Mouse (Mus musculus) kidney, embryonic 16.5 days (tissue): ENCODE results near the gene Slc35d3. TPM values are rescaled to one million over a fixed set of nuclear protein-coding genes. Genes with fewer than 3 reads are reported as not detected.

ENCODE experiments used
- ATAC-seq: fragments of 200-750 bp; cut with Nextera tagmentation; 2 replicates; pipeline ENCODE4 v1.8.0; 2017; ENCODE audit warnings: moderate TSS enrichment; ENCODE audit not compliant: low FRiP score, low TSS enrichment
- H3K27ac ChIP-seq: fragments of 300-500 bp; sonication (generic); 2 replicates; pipeline ENCODE4 v1.5.1; 2014; ENCODE audit warnings: low read length
- H3K27me3 ChIP-seq: fragments of 300-500 bp; sonication (generic); 2 replicates; pipeline ENCODE4 v1.6.1; 2014; ENCODE audit warnings: low read length, control low read depth, mixed read lengths; ENCODE audit not compliant: insufficient read depth
- H3K36me3 ChIP-seq: fragments of 300-500 bp; sonication (generic); 2 replicates; pipeline ENCODE4 v1.6.1; 2014; ENCODE audit warnings: low read length, control low read depth, mixed read lengths; ENCODE audit not compliant: insufficient read depth
- H3K4me1 ChIP-seq: fragments of 300-500 bp; sonication (generic); 2 replicates; pipeline ENCODE4 v1.6.1; 2014; ENCODE audit warnings: low read length, control low read depth, mixed read lengths; ENCODE audit not compliant: insufficient read depth
- H3K4me2 ChIP-seq: fragments of 300-500 bp; sonication (generic); replicated peaks from 2 replicates; pipeline ENCODE4 v1.6.1; 2014; ENCODE audit warnings: low read depth, low read length
- H3K4me3 ChIP-seq: fragments of 300-500 bp; sonication (generic); 2 replicates; pipeline ENCODE4 v1.5.1; 2014; ENCODE audit warnings: mild to moderate bottlenecking, low read length
- H3K9ac ChIP-seq: fragments of 300-500 bp; sonication (generic); replicated peaks from 2 replicates; pipeline ENCODE4 v1.6.1; 2014; ENCODE audit warnings: low read length
- H3K9me3 ChIP-seq: fragments of 300-500 bp; sonication (generic); 2 replicates; pipeline ENCODE4 v1.6.1; 2016; ENCODE audit warnings: low read length, control low read depth
- WGBS: fragments of 180-500 bp; shearing (Covaris S2); extraction: QIAGEN DNeasy Blood & Tissue Kit; methylation state at CpG from one replicate; pipeline ENCODE4 v1.1.7; 2014; 5-methylcytosine and 5-hydroxymethylcytosine counted together
- polyA plus RNA-seq: library from polyadenylated mRNA; unstranded; fragments of >200 nt; fragmentation: Nextera tagmentation; extraction: Ambion mirVana; gene quantifications from 2 replicates; pipeline ENCODE4 v1.2.1, GENCODE M21; 2015

Gene Slc35d3
- polyA plus RNA-seq: 0.32 and 0.49 TPM in 2 replicates

DNA sequence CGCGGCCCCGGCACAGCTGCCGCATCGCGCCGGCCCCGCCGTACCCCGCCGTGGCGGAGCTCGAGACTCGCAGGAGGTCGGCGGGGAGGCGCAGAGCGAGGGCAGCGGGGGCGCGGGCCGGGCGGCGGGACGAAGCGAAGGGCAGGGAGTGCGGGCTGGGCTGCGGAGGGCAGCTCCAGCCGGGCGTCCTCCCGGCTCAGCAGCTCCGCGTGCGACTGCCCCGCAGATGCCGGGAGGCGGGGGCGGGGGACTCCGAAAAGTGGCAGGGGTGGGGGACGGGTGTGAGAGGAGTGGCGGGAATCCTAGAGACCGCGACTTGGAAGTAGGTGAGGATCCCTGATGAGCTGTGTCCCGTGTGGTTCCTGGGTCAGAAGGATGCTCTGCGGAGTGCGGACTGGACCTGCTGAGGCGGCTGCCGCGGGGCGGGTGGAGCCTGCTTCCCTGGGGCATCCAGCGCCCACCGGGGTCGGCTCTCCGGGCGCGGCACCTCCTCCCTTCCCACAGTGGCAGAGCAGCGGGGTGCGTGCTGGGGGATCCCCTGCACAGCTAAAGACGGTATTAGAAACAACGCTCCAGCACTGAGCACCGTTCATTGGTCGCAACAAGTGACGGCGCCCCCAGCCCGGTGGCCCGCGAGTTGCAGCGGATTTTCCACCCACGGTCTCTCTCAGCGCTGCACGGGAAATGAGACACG is at the start of gene Slc35d3:
Slc35d3 (minus strand) TSS at position 462 of the 694 bp plus-strand sequence.
- peak within 1 kb of the TSS; percentile 59 for H3K4me3 ChIP-seq
- H3K4me1 ChIP-seq: peaks cover 25% of the 10 kb centered on the region
- peak within 1 kb of the TSS; percentile 60 for H3K9ac ChIP-seq
- under 1% methylated on average over 46 of the region's 72 CpGs for WGBS
- peaks cover 63% of the 10 kb centered on the region for H3K27me3 ChIP-seq
- no peaks in the 10 kb centered on the region for H3K36me3 ChIP-seq
- no peaks in the 10 kb centered on the region for H3K9me3 ChIP-seq
- ATAC-seq: peak; percentile 33; the same call in 1 of the 2 replicates
- no peak within 1 kb of the TSS for H3K27ac ChIP-seq
- peak within 1 kb of the TSS; percentile 99 for H3K4me2 ChIP-seq

DNA sequence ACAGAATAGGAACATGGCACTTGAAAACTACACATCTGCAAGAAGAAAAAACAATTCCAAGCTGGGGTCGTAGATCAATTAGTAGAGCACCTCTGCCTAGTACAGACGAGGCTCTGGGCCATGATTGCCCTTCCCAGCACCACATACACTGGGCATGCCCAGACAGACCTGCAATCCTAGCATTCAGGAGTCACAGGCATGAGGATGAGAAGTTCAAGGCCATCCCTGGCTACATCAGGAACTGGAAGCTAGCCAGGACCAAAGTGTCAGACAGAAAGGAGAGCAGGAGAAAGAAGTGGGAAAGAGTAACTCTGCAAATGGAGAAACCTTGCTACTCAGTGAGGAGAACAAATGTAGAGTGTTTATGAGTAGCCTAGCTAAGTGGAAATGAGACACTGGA is 48.9 kb upstream of the Slc35d3 start:
- ATAC-seq: no peak
- H3K4me1 ChIP-seq: no peaks in the 10 kb centered on the region
- 55% methylated on average over 2 of the region's 2 CpGs for WGBS
- no peak overlapping the region for H3K4me2 ChIP-seq
- H3K36me3 ChIP-seq: peaks cover 6% of the 10 kb centered on the region; the same call in 1 of the 2 replicates
- no peak overlapping the region for H3K27ac ChIP-seq
- H3K9me3 ChIP-seq: no peaks in the 10 kb centered on the region
- no peaks in the 10 kb centered on the region for H3K27me3 ChIP-seq
- no peak overlapping the region for H3K9ac ChIP-seq
- H3K4me3 ChIP-seq: no peak overlapping the region

DNA sequence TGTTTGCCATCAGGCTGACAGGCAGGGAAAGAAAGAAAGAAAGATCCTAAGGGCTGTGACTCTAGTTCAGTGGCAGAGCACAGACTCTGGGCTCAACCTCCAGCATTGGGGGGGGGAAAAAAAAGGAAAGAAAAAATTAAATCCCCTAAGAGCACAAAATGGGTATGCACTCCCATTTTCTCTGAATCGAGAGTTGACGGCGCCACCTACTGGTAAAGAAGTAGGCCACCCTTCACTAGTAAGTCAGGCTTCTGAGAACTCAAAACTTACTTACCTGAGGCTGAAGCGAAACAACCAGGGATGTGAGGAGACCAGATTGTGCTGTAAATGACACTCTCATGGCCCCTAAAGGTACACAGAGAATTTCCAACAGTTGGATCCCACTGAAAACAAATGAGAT is 42.7 kb upstream of the Slc35d3 start:
- H3K27ac ChIP-seq: no peak overlapping the region
- H3K4me1 ChIP-seq: no peaks in the 10 kb centered on the region
- no peak for ATAC-seq
- no peaks in the 10 kb centered on the region for H3K27me3 ChIP-seq
- H3K4me2 ChIP-seq: no peak overlapping the region
- H3K36me3 ChIP-seq: 0 out of 2 replicates have a peak, but pooled peaks cover 2% of the 10 kb centered on the region
- no peak overlapping the region for H3K9ac ChIP-seq
- no peaks in the 10 kb centered on the region for H3K9me3 ChIP-seq
- WGBS: 19% methylated on average over 4 of the region's 4 CpGs
- H3K4me3 ChIP-seq: no peak overlapping the region

- 58% methylated on average over 6 of the region's 6 CpGs for WGBS
- H3K27me3 ChIP-seq: no peaks in the 10 kb centered on the region
- H3K27ac ChIP-seq: no peak overlapping the region
- H3K36me3 ChIP-seq: 0 out of 2 replicates have a peak, but pooled peaks cover 2% of the 10 kb centered on the region
- H3K9ac ChIP-seq: no peak overlapping the region
- ATAC-seq: no peak
- H3K4me1 ChIP-seq: no peaks in the 10 kb centered on the region
- no peak overlapping the region for H3K4me3 ChIP-seq
- no peaks in the 10 kb centered on the region for H3K9me3 ChIP-seq
- H3K4me2 ChIP-seq: no peak overlapping the region
Measured at GRCm38 (mm10) chr10:19893146-19893545, 41.9 kb upstream of the Slc35d3 start.

- no peaks in the 10 kb centered on the region for H3K4me1 ChIP-seq
- no peaks in the 10 kb centered on the region for H3K9me3 ChIP-seq
- WGBS: 68% methylated on average over 3 of the region's 3 CpGs
- no peak overlapping the region for H3K27ac ChIP-seq
- H3K36me3 ChIP-seq: 0 out of 2 replicates have a peak, but pooled peaks cover 2% of the 10 kb centered on the region
- no peak overlapping the region for H3K9ac ChIP-seq
- no peak for ATAC-seq
- H3K27me3 ChIP-seq: no peaks in the 10 kb centered on the region
- H3K4me3 ChIP-seq: no peak overlapping the region
- no peak overlapping the region for H3K4me2 ChIP-seq
Measured at GRCm38 (mm10) chr10:19891686-19892085, 40.4 kb upstream of the Slc35d3 start.

DNA sequence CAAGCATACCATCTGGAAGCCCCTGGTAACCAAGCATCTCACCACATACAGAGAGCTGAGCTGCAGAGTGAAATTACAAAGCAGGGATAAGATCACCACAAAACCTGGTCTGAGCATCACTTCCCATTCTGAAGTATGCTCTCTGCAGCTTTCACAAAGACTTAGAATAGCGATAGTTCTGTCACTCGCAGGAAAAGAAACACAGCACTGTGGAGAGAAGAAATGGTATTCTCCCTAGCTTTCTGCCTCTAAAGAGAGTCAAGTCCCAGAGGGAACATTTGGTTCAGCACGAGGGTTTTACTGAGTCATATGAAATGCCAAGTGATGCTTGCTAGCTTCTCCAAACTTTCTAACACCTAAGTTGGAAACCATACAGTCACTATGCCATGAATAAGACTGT is 38.6 kb upstream of the Slc35d3 start:
- Histone ChIP-seq H3K4me1 (no peaks in the 10 kb centered on the region), H3K27ac (no peak overlapping the region), H3K4me2 (no peak overlapping the region), H3K9ac (no peak overlapping the region), H3K9me3 (no peaks in the 10 kb centered on the region), H3K27me3 (no peaks in the 10 kb centered on the region), H3K4me3 (no peak overlapping the region), H3K36me3 (0 out of 2 replicates have a peak, but pooled peaks cover 2% of the 10 kb centered on the region)
- no peak for ATAC-seq
- 92% methylated on average over 3 of the region's 3 CpGs for WGBS

- whole genome bisulfite sequencing: 92% methylated on average over 3 of the region's 3 CpGs
- H3K36me3 ChIP-seq: peaks cover 9% of the 10 kb centered on the region
- no peak for ATAC-seq
- no peak overlapping the region for H3K4me2 ChIP-seq
- no peaks in the 10 kb centered on the region for H3K4me1 ChIP-seq
- no peak overlapping the region for H3K9ac ChIP-seq
- no peak overlapping the region for H3K27ac ChIP-seq
- H3K4me3 ChIP-seq: no peak overlapping the region
- H3K27me3 ChIP-seq: no peaks in the 10 kb centered on the region
- H3K9me3 ChIP-seq: no peaks in the 10 kb centered on the region
Measured at GRCm38 (mm10) chr10:19886249-19886648, 35.0 kb upstream of the Slc35d3 start.

- Histone ChIP-seq H3K4me3 (no peak overlapping the region), H3K27ac (no peak overlapping the region), H3K4me2 (no peak overlapping the region), H3K9me3 (no peaks in the 10 kb centered on the region), H3K36me3 (peaks cover 9% of the 10 kb centered on the region), H3K27me3 (no peaks in the 10 kb centered on the region), H3K9ac (no peak overlapping the region), H3K4me1 (no peaks in the 10 kb centered on the region)
- WGBS: 82% methylated on average over 4 of the region's 4 CpGs
- no peak for ATAC-seq
Measured at GRCm38 (mm10) chr10:19884409-19884808, 33.1 kb upstream of the Slc35d3 start.

GRCm38 (mm10) chr10:19880437-19880836 is 29.2 kb upstream of the Slc35d3 start:
- no peak overlapping the region for H3K27ac ChIP-seq
- no peak for ATAC-seq
- H3K27me3 ChIP-seq: no peaks in the 10 kb centered on the region
- H3K4me3 ChIP-seq: no peak overlapping the region
- no peaks in the 10 kb centered on the region for H3K4me1 ChIP-seq
- no peaks in the 10 kb centered on the region for H3K9me3 ChIP-seq
- 72% methylated on average over 3 of the region's 3 CpGs for WGBS
- H3K9ac ChIP-seq: no peak overlapping the region
- no peak overlapping the region for H3K4me2 ChIP-seq
- H3K36me3 ChIP-seq: peaks cover 9% of the 10 kb centered on the region

DNA sequence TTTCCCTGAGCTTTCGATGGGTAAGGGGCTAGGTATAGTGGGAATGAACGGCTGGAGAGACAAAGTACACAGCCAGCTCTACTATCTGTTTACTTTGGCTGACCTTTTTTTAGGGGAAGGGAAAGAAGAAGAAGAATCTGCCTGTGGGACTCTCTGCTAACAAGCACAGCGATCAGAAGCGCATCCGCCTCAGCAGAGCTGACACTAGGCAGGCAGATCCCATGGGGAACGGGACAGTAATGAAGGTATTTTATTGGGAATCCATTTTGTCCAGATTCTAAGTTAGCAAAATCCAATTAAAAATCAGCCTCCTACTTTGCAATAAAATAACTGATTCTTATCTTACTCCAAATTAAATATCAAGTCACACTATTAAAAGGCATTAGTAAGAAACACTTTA is 27.9 kb upstream of the Slc35d3 start:
- WGBS: 57% methylated on average over 6 of the region's 6 CpGs
- ATAC-seq: no peak
- Histone ChIP-seq H3K27ac (no peak overlapping the region), H3K36me3 (peaks cover 5% of the 10 kb centered on the region; the same call in 1 of the 2 replicates), H3K4me3 (no peak overlapping the region), H3K27me3 (no peaks in the 10 kb centered on the region), H3K4me1 (no peaks in the 10 kb centered on the region), H3K9me3 (no peaks in the 10 kb centered on the region), H3K9ac (no peak overlapping the region), H3K4me2 (no peak overlapping the region)
